Mouse (Mus musculus) CH12.LX (cell line): ENCODE measurements at regions not wholly inside any gene's neighbourhood (a gene's known extent, or its start where the extent isn't known, plus 50 kb on each side); places are given as distances from the start of the nearest gene placed in this dataset.

Source experiments
- DNase-seq: peaks from one replicate; pipeline ENCODE4 v3.0.0-alpha.2; 2013; ENCODE audit errors: extremely low read depth
- H3K27ac ChIP-seq: 2 replicates; pipeline ENCODE4 v1.5.1; 2012; ENCODE audit warnings: low read depth, mild to moderate bottlenecking, control low read depth, moderate library complexity; ENCODE audit not compliant: insufficient read depth
- H3K27me3 ChIP-seq: replicated peaks from 2 replicates; pipeline ENCODE3; 2012; ENCODE audit warnings: inconsistent platforms
- H3K36me3 ChIP-seq, 2 experiments: replicated peaks in 1 of 2; 2 replicates each; pipeline versions ENCODE3 to v1.6.1; 2012; ENCODE audit warnings: inconsistent platforms in 1 of 2, low read length in 1 of 2, mild to moderate bottlenecking in 1 of 2, mixed read lengths in 1 of 2, moderate library complexity in 1 of 2; ENCODE audit not compliant: control insufficient read depth in 1 of 2, insufficient read depth in 1 of 2
- H3K4me1 ChIP-seq, 2 experiments: 2 replicates each; pipeline ENCODE4 v1.6.1; 2012; ENCODE audit warnings: inconsistent platforms in 1 of 2, moderate library complexity in 1 of 2; ENCODE audit not compliant: insufficient read depth in 2 of 2, control insufficient read depth in 1 of 2
- H3K4me2 ChIP-seq: 2 replicates; pipeline ENCODE4 v1.6.1; 2012; ENCODE audit warnings: low read depth, mild to moderate bottlenecking, control low read depth; ENCODE audit not compliant: poor library complexity, insufficient read depth, severe bottlenecking
- H3K4me3 ChIP-seq, 3 experiments: fragments of 150-350 bp in 1 of 3; sonication (generic) in 1 of 3; replicated peaks in 1 of 3; 2 replicates each; pipeline versions ENCODE3 to v1.5.1; 2011 to 2012; ENCODE audit warnings: low read depth in 2 of 3, low read length in 2 of 3, mild to moderate bottlenecking in 2 of 3, moderate library complexity in 2 of 3, control low read depth in 1 of 3, improper control_type of control experiment in 1 of 3, inconsistent platforms in 1 of 3, mixed read lengths in 1 of 3; ENCODE audit not compliant: poor library complexity in 1 of 3
- H3K79me2 ChIP-seq: replicated peaks from 2 replicates; pipeline ENCODE4 v1.6.1; 2012; ENCODE audit warnings: mild to moderate bottlenecking, moderate library complexity; ENCODE audit not compliant: control insufficient read depth, poor library complexity, insufficient read depth, severe bottlenecking; ENCODE audit errors: extremely low read depth
- H3K9ac ChIP-seq: 2 replicates; pipeline ENCODE4 v1.6.1; 2012; ENCODE audit warnings: low read depth, mild to moderate bottlenecking, control low read depth, moderate library complexity; ENCODE audit not compliant: insufficient read depth
- H3K9me3 ChIP-seq: replicated peaks from 2 replicates; pipeline ENCODE3; 2012; ENCODE audit warnings: low read length, inconsistent platforms, mixed read lengths
- BHLHE40 ChIP-seq: IDR thresholded peaks from 2 replicates; pipeline ENCODE4 v1.6.1; 2011; ENCODE audit warnings: mild to moderate bottlenecking, low read depth, low read length, improper control_type of control experiment
- CHD1 ChIP-seq: IDR thresholded peaks from 2 replicates; pipeline ENCODE4 v1.6.1; 2012; ENCODE audit warnings: low read depth, low read length, improper control_type of control experiment, inconsistent platforms
- CTCF ChIP-seq, 2 experiments: IDR thresholded peaks in 1 of 2; conservative IDR thresholded peaks in 1 of 2; 2 replicates each; pipeline ENCODE4 v1.5.1; 2011 to 2012; ENCODE audit warnings: low read depth in 2 of 2, low read length in 2 of 2, improper control_type of control experiment in 1 of 2, inconsistent platforms in 1 of 2, mild to moderate bottlenecking in 1 of 2, moderate library complexity in 1 of 2
- E2F4 ChIP-seq: IDR thresholded peaks from 2 replicates; pipeline ENCODE4 v1.6.1; 2011; ENCODE audit warnings: low read depth, low read length, improper control_type of control experiment; ENCODE audit not compliant: insufficient replicate concordance
- ELF1 ChIP-seq: IDR thresholded peaks from 2 replicates; pipeline ENCODE4 v1.6.1; 2014; ENCODE audit warnings: low read depth, mild to moderate bottlenecking, inconsistent platforms, low read length, improper control_type of control experiment
- EP300 ChIP-seq: IDR thresholded peaks from 2 replicates; pipeline ENCODE4 v1.6.1; 2011; ENCODE audit warnings: low read length, improper control_type of control experiment
- ETS1 ChIP-seq: conservative IDR thresholded peaks from 2 replicates; pipeline ENCODE4 v1.6.1; 2012; ENCODE audit warnings: low read depth, mild to moderate bottlenecking, inconsistent platforms, low read length, improper control_type of control experiment, moderate library complexity
- HCFC1 ChIP-seq: IDR thresholded peaks from 2 replicates; pipeline ENCODE4 v1.6.1; 2012; ENCODE audit warnings: low read depth, mild to moderate bottlenecking, inconsistent platforms, low read length, improper control_type of control experiment
- IRF4 ChIP-seq: IDR thresholded peaks from 2 replicates; pipeline ENCODE4 v1.6.1; 2014; ENCODE audit warnings: low read depth, mild to moderate bottlenecking, inconsistent platforms, low read length, improper control_type of control experiment
- JUN ChIP-seq: IDR thresholded peaks from 2 replicates; pipeline ENCODE4 v1.6.1; 2011; ENCODE audit warnings: low read depth, mild to moderate bottlenecking, low read length, improper control_type of control experiment, moderate library complexity; ENCODE audit not compliant: insufficient read depth
- KAT2A ChIP-seq: IDR thresholded peaks from 2 replicates; pipeline ENCODE4 v1.6.1; 2012; ENCODE audit warnings: low read length, improper control_type of control experiment, inconsistent platforms; ENCODE audit not compliant: insufficient replicate concordance
- MAFK ChIP-seq: IDR thresholded peaks from 2 replicates; pipeline ENCODE4 v1.6.1; 2011; ENCODE audit warnings: low read length, improper control_type of control experiment; ENCODE audit not compliant: insufficient replicate concordance
- MAX ChIP-seq: IDR thresholded peaks from 2 replicates; pipeline ENCODE4 v1.6.1; 2011; ENCODE audit warnings: low read length, improper control_type of control experiment
- MEF2A ChIP-seq: IDR thresholded peaks from 2 replicates; pipeline ENCODE4 v1.6.1; 2014; ENCODE audit warnings: low read depth, mild to moderate bottlenecking, inconsistent platforms, low read length, improper control_type of control experiment, borderline replicate concordance
- MXI1 ChIP-seq: IDR thresholded peaks from 2 replicates; pipeline ENCODE4 v1.6.1; 2011; ENCODE audit warnings: mild to moderate bottlenecking, low read depth, low read length, improper control_type of control experiment
- NELFE ChIP-seq: IDR thresholded peaks from 2 replicates; pipeline ENCODE4 v1.6.1; 2011; ENCODE audit warnings: low read depth, low read length, improper control_type of control experiment
- NRF1 ChIP-seq: IDR thresholded peaks from 2 replicates; pipeline ENCODE4 v1.6.1; 2014; ENCODE audit warnings: low read depth, mild to moderate bottlenecking, inconsistent platforms, low read length, improper control_type of control experiment, moderate library complexity
- PAX5 ChIP-seq: IDR thresholded peaks from 2 replicates; pipeline ENCODE4 v1.6.1; 2012; ENCODE audit warnings: low read length, inconsistent platforms, mixed read lengths
- POLR2A ChIP-seq: IDR thresholded peaks from 2 replicates; pipeline ENCODE4 v1.6.1; 2011; ENCODE audit warnings: low read depth, mild to moderate bottlenecking, improper control_type of control experiment, low read length
- POLR2AphosphoS2 ChIP-seq: IDR thresholded peaks from 2 replicates; pipeline ENCODE4 v1.6.1; 2011; ENCODE audit warnings: low read depth, low read length, improper control_type of control experiment
- RCOR1 ChIP-seq: conservative IDR thresholded peaks from 2 replicates; pipeline ENCODE4 v1.6.1; 2012; ENCODE audit warnings: low read depth, mild to moderate bottlenecking, inconsistent platforms, low read length, improper control_type of control experiment
- SIN3A ChIP-seq: IDR thresholded peaks from 2 replicates; pipeline ENCODE4 v1.6.1; 2012; ENCODE audit warnings: low read length, improper control_type of control experiment, inconsistent platforms
- TBP ChIP-seq: conservative IDR thresholded peaks from 2 replicates; pipeline ENCODE4 v1.6.1; 2011; ENCODE audit warnings: low read depth, low read length, improper control_type of control experiment
- TCF12 ChIP-seq: IDR thresholded peaks from 2 replicates; pipeline ENCODE4 v1.6.1; 2014; ENCODE audit warnings: low read depth, mild to moderate bottlenecking, inconsistent platforms, low read length, improper control_type of control experiment
- UBTF ChIP-seq: IDR thresholded peaks from 2 replicates; pipeline ENCODE4 v1.6.1; 2012; ENCODE audit warnings: low read depth, mild to moderate bottlenecking, inconsistent platforms, low read length, improper control_type of control experiment, moderate library complexity
- USF1 ChIP-seq: IDR thresholded peaks from 2 replicates; pipeline ENCODE4 v1.6.1; 2014; ENCODE audit warnings: low read depth, mild to moderate bottlenecking, inconsistent platforms, low read length, improper control_type of control experiment
- ZKSCAN1 ChIP-seq: IDR thresholded peaks from 2 replicates; pipeline ENCODE4 v1.6.1; 2012; ENCODE audit warnings: low read depth, inconsistent platforms, low read length, improper control_type of control experiment, borderline replicate concordance
- dilution Hi-C: fragments of 300-500 bp; cut with MboI; formaldehyde crosslinking; loops from 2 replicates; pipeline ENCODE4 v1.14.3; 2020; ENCODE audit warnings: low sequenced_read_pairs; ENCODE audit not compliant: extremely low pct_unique_long_range_greater_than_20kb, extremely low pct_ligation_motif_present
- in situ Hi-C: fragments of 300-500 bp; cut with MboI; formaldehyde crosslinking; loops from 3 replicates; pipeline ENCODE4 v1.14.3; 2019; ENCODE audit warnings: low sequenced_read_pairs, low pct_ligation_motif_present, low pct_unique_long_range_greater_than_20kb, mixed read lengths

GRCm38 (mm10) chr13:107502261-107502660, 480.3 kb upstream of the Kif2a start:
- Histone ChIP-seq H3K27me3 (peaks cover 28% of the 10 kb centered on the region), H3K4me3 (no peak overlapping the region), H3K9ac (no peak overlapping the region), H3K4me2 (no peak overlapping the region), H3K79me2 (no peaks in the 10 kb centered on the region), H3K4me1 (peaks cover 0 to 28% of the 10 kb centered on the region in 2 experiments; a peak in 3 of 4 replicates), H3K36me3 (no peaks in the 10 kb centered on the region), H3K27ac (no peak overlapping the region), H3K9me3 (no peaks in the 10 kb centered on the region)
- in situ Hi-C loops (no loop called here), dilution Hi-C loops (no loop called here)
- no peak for DNase-seq
- TF ChIP-seq UBTF = no peak
- no peak for TF ChIP-seq MXI1
- TF ChIP-seq NELFE = no peak
- no peak for TF ChIP-seq JUN
- no peak for TF ChIP-seq MAFK
- no peak for TF ChIP-seq SIN3A
- no peak for TF ChIP-seq RCOR1
- TF ChIP-seq TBP = no peak
- TF ChIP-seq CTCF (conservative IDR thresholded peaks at IDR 0.05 in 1 of 2, IDR thresholded peaks at IDR 0.05 in 1 of 2; ENCODE audit: low read depth in 2 of 2, low read length in 2 of 2) = no peak
- TF ChIP-seq E2F4 = no peak
- TF ChIP-seq PAX5 = no peak
- TF ChIP-seq POLR2A = no peak

GRCm38 (mm10) chr13:107500776-107501489, 479.0 kb upstream of the Kif2a start:
- in situ Hi-C loops = no loop called here
- TF ChIP-seq UBTF = no peak
- peak; percentile 53 for TF ChIP-seq EP300
- 0 out of 2 replicates have a peak, but pooled peaks have one; percentile 45 for TF ChIP-seq TCF12
- no peak for TF ChIP-seq POLR2AphosphoS2
- peak; percentile 25; the same call in 1 of the 2 replicates for TF ChIP-seq USF1
- TF ChIP-seq KAT2A = no peak
- no peak for TF ChIP-seq ELF1
- peak; percentile 41; the same call in 1 of the 2 replicates for TF ChIP-seq IRF4
- peak; percentile 82 for TF ChIP-seq BHLHE40
- no peak for TF ChIP-seq RCOR1
- TF ChIP-seq MAX = no peak
- no peak for TF ChIP-seq CTCF (conservative IDR thresholded peaks at IDR 0.05 in 1 of 2, IDR thresholded peaks at IDR 0.05 in 1 of 2; ENCODE audit: low read depth in 2 of 2, low read length in 2 of 2)
- TF ChIP-seq NRF1 = no peak
- TF ChIP-seq POLR2A = no peak
- 0 out of 2 replicates have a peak, but pooled peaks have one; percentile 35 for TF ChIP-seq MAFK
- peak; percentile 71 for TF ChIP-seq ETS1
- no peak for TF ChIP-seq HCFC1
- no peak for TF ChIP-seq CHD1
- TF ChIP-seq E2F4 = no peak
- TF ChIP-seq MEF2A = peak; percentile 48; the same call in 1 of the 2 replicates
- 0 out of 2 replicates have a peak, but pooled peaks have one; percentile 27 for TF ChIP-seq TBP
- no peak for TF ChIP-seq ZKSCAN1
- Histone ChIP-seq H3K27me3 (peaks cover 27% of the 10 kb centered on the region), H3K4me2 (peak overlapping the region; percentile 99), H3K79me2 (no peaks in the 10 kb centered on the region), H3K9ac (no peak overlapping the region), H3K4me3 (peak overlapping the region in 1 of 3 experiments; percentile 41), H3K9me3 (no peaks in the 10 kb centered on the region), H3K36me3 (no peaks in the 10 kb centered on the region), H3K27ac (no peak overlapping the region), H3K4me1 (peaks cover 0 to 28% of the 10 kb centered on the region in 2 experiments; a peak in 3 of 4 replicates)
- dilution Hi-C loops = no loop called here
- DNase-seq = peak; percentile 88
